Mouse (Mus musculus) liver, postnatal 0 days (tissue): ENCODE measurements around the gene Kxd1. TPM values are rescaled to one million over a fixed set of nuclear protein-coding genes. Genes with fewer than 3 reads are reported as not detected.
A peak's percentile ranks its signal among the peaks of the same experiment; 100 is the strongest.

ENCODE experiments used
- ATAC-seq: fragments of 200-750 bp; cut with Nextera tagmentation; 2 replicates; pipeline ENCODE4 v1.8.0; 2017; ENCODE audit warnings: mild to moderate bottlenecking, moderate library complexity
- DNase-seq: peaks from one replicate; pipeline ENCODE4 v3.0.0-alpha.2; 2016
- H3K27ac ChIP-seq: fragments of 300-500 bp; sonication (generic); 2 replicates; pipeline ENCODE4 v1.5.1; 2014; ENCODE audit warnings: antibody characterized with exemption, moderate library complexity, mild to moderate bottlenecking, low read depth
- H3K27me3 ChIP-seq: fragments of 300-500 bp; sonication (generic); 2 replicates; pipeline ENCODE4 v1.6.1; 2014; ENCODE audit warnings: low read length, control low read depth, mixed read lengths; ENCODE audit not compliant: insufficient read depth
- H3K36me3 ChIP-seq: fragments of 300-500 bp; sonication (generic); replicated peaks from 2 replicates; pipeline ENCODE4 v1.6.1; 2014; ENCODE audit warnings: mild to moderate bottlenecking, control low read depth, low read length, moderate library complexity, mixed read lengths; ENCODE audit not compliant: insufficient read depth
- H3K4me1 ChIP-seq: fragments of 300-500 bp; sonication (generic); 2 replicates; pipeline ENCODE4 v1.6.1; 2014; ENCODE audit warnings: antibody characterized with exemption, mild to moderate bottlenecking, control low read depth; ENCODE audit not compliant: insufficient read depth
- H3K4me2 ChIP-seq: fragments of 300-500 bp; sonication (generic); 2 replicates; pipeline ENCODE4 v1.6.1; 2014; ENCODE audit warnings: low read depth, mild to moderate bottlenecking, low read length, moderate library complexity, mixed read lengths
- H3K4me3 ChIP-seq: fragments of 300-500 bp; sonication (generic); 2 replicates; pipeline ENCODE4 v1.5.1; 2014; ENCODE audit warnings: low read depth, low read length
- H3K9ac ChIP-seq: fragments of 300-500 bp; sonication (generic); replicated peaks from 2 replicates; pipeline ENCODE4 v1.6.1; 2014; ENCODE audit warnings: mild to moderate bottlenecking, moderate library complexity
- H3K9me3 ChIP-seq: fragments of 300-500 bp; sonication (generic); 2 replicates; pipeline ENCODE4 v1.6.1; 2016; ENCODE audit warnings: mild to moderate bottlenecking, control low read depth, low read length, mixed read lengths
- CTCF ChIP-seq: sonication (generic); IDR thresholded peaks from 2 replicates; pipeline ENCODE4 v1.5.1; 2016; ENCODE audit warnings: antibody characterized with exemption, low read depth
- EP300 ChIP-seq: IDR thresholded peaks from 2 replicates; pipeline ENCODE4 v1.6.1; 2016; ENCODE audit warnings: antibody characterized with exemption, low read depth, mild to moderate bottlenecking
- WGBS: fragments of 180-500 bp; shearing (Covaris S2); extraction: QIAGEN DNeasy Blood & Tissue Kit; methylation state at CpG from one replicate; pipeline ENCODE4 v1.1.7; 2014; ENCODE audit not compliant: insufficient replicate concordance; 5-methylcytosine and 5-hydroxymethylcytosine counted together
- polyA plus RNA-seq: library from polyadenylated mRNA; unstranded; fragments of >200 nt; fragmentation: Nextera tagmentation; extraction: Ambion mirVana; gene quantifications from 2 replicates; pipeline ENCODE4 v1.2.1, GENCODE M21; 2015

Kxd1 gene
- polyA plus RNA-seq, 1 experiment from 2014 or later, result 43.1 TPM

- H3K9ac ChIP-seq, result no peak overlapping the region
- peak overlapping the region; percentile 25 for H3K27ac ChIP-seq
- peak; percentile 71 for DNase-seq
- no peaks in the 10 kb centered on the region for H3K9me3 ChIP-seq
- ATAC-seq, result peak; percentile 35
- no peak overlapping the region for H3K4me3 ChIP-seq
- H3K4me2 ChIP-seq, result no peak overlapping the region
- peaks cover 2% of the 10 kb centered on the region; the same call in 1 of the 2 replicates for H3K36me3 ChIP-seq
- TF ChIP-seq CTCF (no peak), EP300 (no peak)
- no peaks in the 10 kb centered on the region for H3K27me3 ChIP-seq
- 19% methylated on average over 3 of the region's 3 CpGs for WGBS
- peaks cover 55% of the 10 kb centered on the region for H3K4me1 ChIP-seq
These were observed 37.8 kb upstream of the Kxd1 start for GRCm38 (mm10) chr8:70565561-70565960.

- Histone ChIP-seq H3K9ac (0 out of 2 replicates have a peak overlapping the region, but pooled peaks have one; percentile 28), H3K4me3 (no peak overlapping the region), H3K4me1 (peaks cover 59% of the 10 kb centered on the region), H3K4me2 (no peak overlapping the region), H3K36me3 (peaks cover 4% of the 10 kb centered on the region; the same call in 1 of the 2 replicates), H3K9me3 (no peaks in the 10 kb centered on the region), H3K27ac (peak overlapping the region; percentile 25; the same call in 1 of the 2 replicates), H3K27me3 (no peaks in the 10 kb centered on the region)
- 77% methylated on average over 3 of the region's 3 CpGs for WGBS
- ATAC-seq, result no peak
- TF ChIP-seq CTCF, result no peak
- TF ChIP-seq EP300, result no peak
- no peak for DNase-seq
These were observed 37.0 kb upstream of the Kxd1 start for GRCm38 (mm10) chr8:70564696-70565235.

GRCm38 (mm10) chr8:70563763-70564387 lies 36.1 kb upstream of the Kxd1 start:
- WGBS, result 60% methylated on average over 6 of the region's 6 CpGs

GRCm38 (mm10) chr8:70562802-70563201 lies 35.0 kb upstream of the Kxd1 start:
- H3K27me3 ChIP-seq, result no peaks in the 10 kb centered on the region
- no peaks in the 10 kb centered on the region for H3K9me3 ChIP-seq
- no peak overlapping the region for H3K4me3 ChIP-seq
- H3K4me1 ChIP-seq, result peaks cover 67% of the 10 kb centered on the region
- no peak for TF ChIP-seq EP300
- TF ChIP-seq CTCF, result no peak
- H3K4me2 ChIP-seq, result no peak overlapping the region
- 72% methylated on average over 3 of the region's 3 CpGs for WGBS
- peak overlapping the region; percentile 69; the same call in 1 of the 2 replicates for H3K27ac ChIP-seq
- H3K9ac ChIP-seq, result 0 out of 2 replicates have a peak overlapping the region, but pooled peaks have one; percentile 3
- ATAC-seq (no peak), DNase-seq (no peak)
- 0 out of 2 replicates have a peak, but pooled peaks cover 2% of the 10 kb centered on the region for H3K36me3 ChIP-seq

More at GRCm38 (mm10) chr8:70563763-70564387, 36.1 kb upstream of the Kxd1 start:
- Histone ChIP-seq H3K36me3 (0 out of 2 replicates have a peak, but pooled peaks cover 2% of the 10 kb centered on the region), H3K4me3 (no peak overlapping the region), H3K9me3 (no peaks in the 10 kb centered on the region), H3K4me2 (no peak overlapping the region), H3K27ac (peak overlapping the region; percentile 69), H3K9ac (no peak overlapping the region), H3K4me1 (peaks cover 58% of the 10 kb centered on the region), H3K27me3 (no peaks in the 10 kb centered on the region)
- no peak for DNase-seq
- ATAC-seq, result peak; percentile 24; the same call in 1 of the 2 replicates
- TF ChIP-seq EP300 (no peak), CTCF (no peak)

GRCm38 (mm10) chr8:70561809-70562535 lies 34.2 kb upstream of the Kxd1 start:
- DNase-seq, result peak; percentile 38
- WGBS, result 54% methylated on average over 7 of the region's 7 CpGs
- TF ChIP-seq EP300, result no peak
- 0 out of 2 replicates have a peak, but pooled peaks have one; percentile 0 for TF ChIP-seq CTCF
- 0 out of 2 replicates have a peak, but pooled peaks cover 2% of the 10 kb centered on the region for H3K36me3 ChIP-seq
- ATAC-seq, result peak; percentile 17; the same call in 1 of the 2 replicates
- peaks cover 73% of the 10 kb centered on the region for H3K4me1 ChIP-seq
- H3K9me3 ChIP-seq, result no peaks in the 10 kb centered on the region
- H3K4me3 ChIP-seq, result no peak overlapping the region
- H3K4me2 ChIP-seq, result no peak overlapping the region
- peak overlapping the region; percentile 36 for H3K27ac ChIP-seq
- H3K9ac ChIP-seq, result no peak overlapping the region
- no peaks in the 10 kb centered on the region for H3K27me3 ChIP-seq

GRCm38 (mm10) chr8:70561357-70561756 lies 33.6 kb upstream of the Kxd1 start:
- Histone ChIP-seq H3K4me2 (no peak overlapping the region), H3K27me3 (no peaks in the 10 kb centered on the region), H3K9ac (peak overlapping the region; percentile 0; the same call in 1 of the 2 replicates), H3K27ac (peak overlapping the region; percentile 36), H3K4me1 (peaks cover 78% of the 10 kb centered on the region), H3K4me3 (no peak overlapping the region), H3K36me3 (0 out of 2 replicates have a peak, but pooled peaks cover 2% of the 10 kb centered on the region), H3K9me3 (no peaks in the 10 kb centered on the region)
- WGBS, result 38% methylated on average over 4 of the region's 4 CpGs
- ATAC-seq, result no peak
- DNase-seq, result no peak
- TF ChIP-seq CTCF (0 out of 2 replicates have a peak, but pooled peaks have one; percentile 1), EP300 (no peak)
